Mouse (Mus musculus): Measurements from ENCODE around the gene Zzz3. TPM values are rescaled to one million over a fixed set of nuclear protein-coding genes. Genes with fewer than 3 reads are reported as not detected.
"Not testable (repeated sequence)": the region's sequence is repeated elsewhere in the genome, so short reads cannot be mapped to it uniquely, and the experiment has no call there.

Zzz3 gene
- polyA plus RNA-seq, 1 experiment from 2014 or later, result 29.7 TPM

DNA sequence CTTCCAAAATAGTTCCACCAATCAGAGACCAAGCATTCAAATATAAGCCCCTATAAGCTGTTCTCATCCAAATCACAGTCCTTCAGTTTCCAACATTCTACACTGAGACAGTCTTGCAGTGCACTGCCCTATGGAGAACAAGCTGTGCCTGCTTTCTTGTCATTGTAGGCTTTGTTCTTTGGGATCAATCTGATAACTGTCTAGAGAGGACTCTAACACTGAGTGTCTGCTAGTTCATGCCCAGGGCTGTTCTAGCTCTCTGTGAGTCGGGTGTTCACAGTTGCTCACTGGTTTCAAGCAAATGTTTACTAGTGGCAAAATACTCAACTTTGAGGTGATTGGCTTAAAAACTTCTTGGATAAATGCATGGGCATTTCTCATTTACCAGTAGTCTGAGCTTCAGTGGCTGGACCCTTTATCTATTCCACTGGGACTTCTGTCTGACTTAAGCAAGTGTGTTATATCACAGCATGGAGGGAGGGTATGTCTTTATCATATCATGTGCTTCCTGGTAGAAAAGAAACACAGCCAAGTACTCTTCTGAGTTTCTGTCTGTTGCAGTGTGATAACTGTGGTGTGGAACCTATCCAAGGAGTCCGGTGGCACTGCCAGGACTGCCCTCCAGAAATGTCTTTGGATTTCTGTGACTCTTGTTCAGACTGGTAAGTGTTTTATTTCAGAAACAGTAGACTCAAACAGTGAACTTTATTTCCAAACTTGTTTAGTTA, 62.2 kb downstream of the Zzz3 start:
- Histone ChIP-seq H3K9me3 (no peaks in the 10 kb centered on the region), H3K4me1 (replicated peaks) (no peaks in the 10 kb centered on the region), H3K36me3 (peaks cover 65% of the 10 kb centered on the region), H3K4me2 (no peak overlapping the region), H3K27me3 (no peaks in the 10 kb centered on the region), H3K4me3 (no peak overlapping the region), H3K9ac (no peak overlapping the region), H3K27ac (replicated peaks) (no peak overlapping the region)
- WGBS, result 94% methylated on average over 2 of the region's 2 CpGs
- no peak for ATAC-seq (ENCODE audit: low read depth)

DNA sequence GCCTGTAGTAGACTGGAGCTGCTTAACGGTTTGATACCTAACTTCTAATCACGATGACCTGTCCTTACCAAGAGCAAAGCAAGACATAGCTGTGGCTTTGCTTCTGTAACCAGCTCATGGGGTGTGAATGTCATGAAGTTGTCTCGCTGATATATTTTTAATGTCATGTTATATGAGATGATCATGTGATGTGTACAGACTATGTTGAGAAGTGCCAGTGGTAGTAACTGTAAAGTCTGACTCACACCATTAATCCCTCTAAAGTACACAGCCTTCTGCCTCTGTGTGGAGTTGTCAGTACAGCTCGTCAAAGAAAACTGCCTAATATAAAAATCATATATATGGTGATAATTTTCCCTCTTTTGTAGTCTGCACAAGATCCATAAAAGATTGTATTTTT, 63.6 kb downstream of the Zzz3 start:
- H3K9ac ChIP-seq, result not testable (repeated sequence)
- H3K36me3 ChIP-seq, result peaks cover 63% of the 10 kb centered on the region

DNA sequence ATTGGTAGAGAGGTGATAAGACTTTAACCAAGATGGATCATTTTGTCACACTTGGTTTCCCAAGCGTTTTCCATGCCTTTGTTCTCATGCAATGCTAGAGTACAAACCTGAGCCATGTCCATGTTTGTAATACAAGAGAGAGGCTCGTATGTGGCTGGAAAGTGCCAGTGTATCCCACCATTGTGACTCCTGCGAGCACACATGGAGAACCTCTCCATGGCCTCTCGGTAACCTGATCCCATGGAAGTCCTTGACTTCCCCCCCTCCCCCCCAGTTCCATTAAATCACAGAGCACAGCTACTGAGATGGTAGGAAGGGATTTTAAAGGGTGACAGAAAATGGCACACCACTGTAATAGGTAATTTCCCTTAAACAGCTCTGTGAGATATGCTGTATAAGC, 65.5 kb downstream of the Zzz3 start:
- Histone ChIP-seq H3K4me3 (no peak overlapping the region), H3K27me3 (no peaks in the 10 kb centered on the region), H3K9me3 (no peaks in the 10 kb centered on the region), H3K4me1 (replicated peaks) (no peaks in the 10 kb centered on the region), H3K4me2 (no peak overlapping the region), H3K9ac (no peak overlapping the region), H3K36me3 (peaks cover 47% of the 10 kb centered on the region), H3K27ac (replicated peaks) (no peak overlapping the region)
- WGBS, result 55% methylated on average over 4 of the region's 4 CpGs
- ATAC-seq (ENCODE audit: low read depth), result no peak

More for the DNA sequence above, 63.6 kb downstream of the Zzz3 start:
- not testable (repeated sequence) for H3K9me3 ChIP-seq; H3K4me2 ChIP-seq; H3K27me3 ChIP-seq; H3K27ac ChIP-seq (replicated peaks); H3K4me1 ChIP-seq (replicated peaks); H3K4me3 ChIP-seq; ATAC-seq (ENCODE audit: low read depth)
- 91% methylated on average over 4 of the region's 4 CpGs for WGBS

DNA sequence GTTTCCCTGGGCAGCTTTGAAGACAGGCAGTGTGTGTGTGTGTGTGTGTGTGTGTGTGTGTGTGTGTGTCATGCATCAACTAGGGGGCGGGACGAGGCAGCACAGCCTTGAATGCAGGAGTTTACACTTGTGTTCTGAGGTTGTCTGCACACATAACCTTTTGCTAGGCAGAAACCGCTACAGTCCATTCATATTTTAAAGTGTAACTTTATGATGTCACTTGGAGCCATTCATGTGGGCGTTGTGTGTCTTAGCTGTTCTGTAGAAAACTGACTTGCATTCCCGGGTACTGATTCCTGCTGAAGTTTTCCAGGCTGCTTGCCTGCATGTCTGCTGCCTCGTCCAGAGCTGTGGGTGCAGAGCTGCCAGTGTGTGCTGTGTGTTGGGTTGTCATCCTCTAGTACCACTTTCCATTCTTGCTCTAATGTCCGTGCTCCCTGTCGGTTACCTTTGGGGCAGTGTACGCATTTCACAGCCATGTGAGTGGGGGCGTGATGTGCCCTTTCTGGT, 66.8 kb downstream of the Zzz3 start:
- ATAC-seq (ENCODE audit: low read depth), result no peak
- Histone ChIP-seq H3K4me1 (replicated peaks) (no peaks in the 10 kb centered on the region), H3K9me3 (no peaks in the 10 kb centered on the region), H3K36me3 (peaks cover 35% of the 10 kb centered on the region), H3K27ac (replicated peaks) (no peak overlapping the region), H3K4me2 (no peak overlapping the region), H3K9ac (no peak overlapping the region), H3K27me3 (no peaks in the 10 kb centered on the region), H3K4me3 (no peak overlapping the region)
- 89% methylated on average over 10 of the region's 10 CpGs for WGBS

DNA sequence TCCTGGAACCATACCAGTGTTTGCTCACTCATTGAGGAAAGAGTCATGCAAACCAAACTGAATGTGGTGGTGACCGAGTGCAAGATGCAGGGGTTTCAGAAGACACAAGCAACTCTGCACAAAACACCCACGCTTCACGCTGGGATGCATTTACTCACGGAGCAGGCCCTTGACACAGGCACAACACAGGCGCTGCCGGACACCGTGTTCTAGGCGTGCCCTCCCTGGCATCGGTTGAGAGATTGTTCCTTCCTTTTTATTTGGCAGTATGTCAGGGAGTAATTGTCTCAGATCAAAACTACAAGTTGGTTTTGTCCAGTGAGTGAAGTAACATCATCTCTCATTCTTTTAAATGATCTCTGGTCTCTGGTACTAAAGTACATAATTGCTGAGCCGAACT, 67.6 kb downstream of the Zzz3 start:
- H3K27me3 ChIP-seq, result no peaks in the 10 kb centered on the region
- H3K36me3 ChIP-seq, result peaks cover 28% of the 10 kb centered on the region
- H3K9ac ChIP-seq, result no peak overlapping the region
- no peak overlapping the region for H3K4me3 ChIP-seq
- no peak overlapping the region for H3K4me2 ChIP-seq
- H3K27ac ChIP-seq (replicated peaks), result no peak overlapping the region
- ATAC-seq (ENCODE audit: low read depth), result no peak
- no peaks in the 10 kb centered on the region for H3K4me1 ChIP-seq (replicated peaks)
- WGBS, result 94% methylated on average over 10 of the region's 10 CpGs
- no peaks in the 10 kb centered on the region for H3K9me3 ChIP-seq

DNA sequence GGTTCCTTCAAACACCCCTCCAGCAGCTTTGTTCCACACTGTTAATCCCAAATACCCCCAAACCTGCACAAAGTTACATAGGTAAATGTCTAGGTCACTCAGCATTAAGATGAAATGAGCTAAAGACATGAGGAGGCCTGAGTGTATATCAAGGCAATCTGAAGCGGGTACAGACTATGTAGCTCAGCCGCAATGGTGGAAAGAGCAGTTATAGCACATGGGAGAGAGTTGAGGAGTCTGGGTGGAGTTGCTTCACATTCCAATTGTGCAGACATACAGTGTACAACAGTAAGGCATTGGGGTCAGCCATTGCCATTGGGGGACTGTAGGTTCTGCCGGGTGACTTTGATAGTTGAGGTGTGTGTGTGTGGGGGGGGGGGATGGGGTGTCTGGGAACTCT, 69.2 kb downstream of the Zzz3 start:
- Histone ChIP-seq H3K4me3 (no peak overlapping the region), H3K4me1 (replicated peaks) (no peaks in the 10 kb centered on the region), H3K4me2 (no peak overlapping the region), H3K27me3 (no peaks in the 10 kb centered on the region), H3K9me3 (no peaks in the 10 kb centered on the region), H3K36me3 (peaks cover 17% of the 10 kb centered on the region; the same call in 1 of the 2 replicates), H3K9ac (no peak overlapping the region), H3K27ac (replicated peaks) (no peak overlapping the region)
- 95% methylated on average over 3 of the region's 3 CpGs for WGBS
- no peak for ATAC-seq (ENCODE audit: low read depth)

DNA sequence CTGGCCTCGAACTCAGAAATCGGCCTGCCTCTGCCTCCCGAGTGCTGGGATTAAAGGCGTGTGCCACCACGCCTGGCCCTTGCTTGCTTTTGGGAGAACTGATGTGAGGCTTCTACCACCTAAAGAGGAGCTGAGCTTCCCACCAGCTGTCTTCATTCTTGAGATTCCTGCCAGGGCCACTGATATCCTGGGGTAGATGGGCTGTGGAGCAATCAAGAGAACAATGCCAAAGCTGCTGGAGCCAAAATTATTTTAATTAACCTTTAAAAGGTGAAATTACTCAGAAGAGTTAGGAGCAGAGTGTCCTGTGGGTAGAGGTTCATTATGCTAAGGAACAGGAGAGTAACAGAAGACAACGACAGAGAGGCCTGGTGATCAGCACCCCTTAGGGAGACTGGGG, 70.1 kb downstream of the Zzz3 start:
- H3K36me3 ChIP-seq, result peaks cover 14% of the 10 kb centered on the region; the same call in 1 of the 2 replicates
- no peak overlapping the region for H3K9ac ChIP-seq
- no peaks in the 10 kb centered on the region for H3K27me3 ChIP-seq
- ATAC-seq (ENCODE audit: low read depth), result no peak
- no peaks in the 10 kb centered on the region for H3K9me3 ChIP-seq
- WGBS, result 85% methylated on average over 6 of the region's 6 CpGs
- H3K27ac ChIP-seq (replicated peaks), result no peak overlapping the region
- H3K4me3 ChIP-seq, result no peak overlapping the region
- H3K4me1 ChIP-seq (replicated peaks), result no peaks in the 10 kb centered on the region
- no peak overlapping the region for H3K4me2 ChIP-seq

DNA sequence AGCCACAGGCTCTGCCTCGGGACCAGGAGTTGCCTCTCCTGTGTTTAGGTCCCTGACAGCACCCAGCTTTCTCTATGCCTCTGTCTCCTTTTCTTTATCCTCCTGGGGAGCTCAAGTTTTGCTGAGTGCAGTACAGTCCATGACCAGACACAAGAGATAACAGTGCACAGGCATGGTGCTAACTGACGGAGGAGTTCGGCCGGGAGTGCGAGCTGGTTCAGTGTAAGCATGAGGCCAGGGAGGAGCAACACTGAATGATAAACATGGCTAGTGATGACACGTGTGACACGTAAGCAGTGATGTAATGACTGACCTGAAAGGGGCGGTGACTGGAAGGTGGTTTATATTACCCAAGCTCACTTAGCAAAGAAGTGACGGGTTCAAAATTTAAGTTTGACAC, 71.6 kb downstream of the Zzz3 start:
- ATAC-seq (ENCODE audit: low read depth), result no peak
- Histone ChIP-seq H3K4me2 (no peak overlapping the region), H3K4me1 (replicated peaks) (no peaks in the 10 kb centered on the region), H3K9ac (no peak overlapping the region), H3K4me3 (no peak overlapping the region), H3K27ac (replicated peaks) (no peak overlapping the region), H3K36me3 (peaks cover 6% of the 10 kb centered on the region; the same call in 1 of the 2 replicates), H3K27me3 (no peaks in the 10 kb centered on the region), H3K9me3 (no peaks in the 10 kb centered on the region)
- 93% methylated on average over 9 of the region's 9 CpGs for WGBS

DNA sequence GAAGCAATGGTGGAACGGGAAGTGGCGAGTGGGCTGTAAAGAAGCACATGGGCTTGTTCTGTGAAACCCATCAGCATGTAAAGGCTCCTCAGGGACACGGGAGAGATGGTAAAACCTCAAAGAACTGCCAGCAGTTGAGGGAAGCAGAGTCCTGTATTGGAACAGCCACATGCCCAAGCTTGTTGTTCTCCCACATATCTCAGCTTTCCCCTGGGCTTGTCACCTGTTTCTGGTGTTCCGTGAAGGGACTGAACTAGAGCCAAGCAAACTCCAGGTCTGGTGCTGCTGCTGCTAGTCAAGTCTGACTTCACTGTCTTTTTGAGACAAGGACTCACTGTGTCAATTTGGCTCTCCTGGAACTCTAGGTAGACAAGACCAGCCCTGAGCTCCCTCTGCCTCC, 72.0 kb downstream of the Zzz3 start:
- H3K27ac ChIP-seq (replicated peaks), result no peak overlapping the region
- no peak for ATAC-seq (ENCODE audit: low read depth)
- H3K9me3 ChIP-seq, result no peaks in the 10 kb centered on the region
- H3K4me3 ChIP-seq, result no peak overlapping the region
- no peaks in the 10 kb centered on the region for H3K4me1 ChIP-seq (replicated peaks)
- no peak overlapping the region for H3K4me2 ChIP-seq
- WGBS, result 84% methylated on average over 4 of the region's 4 CpGs
- no peak overlapping the region for H3K9ac ChIP-seq
- H3K27me3 ChIP-seq, result no peaks in the 10 kb centered on the region
- peaks cover 4% of the 10 kb centered on the region; the same call in 1 of the 2 replicates for H3K36me3 ChIP-seq

DNA sequence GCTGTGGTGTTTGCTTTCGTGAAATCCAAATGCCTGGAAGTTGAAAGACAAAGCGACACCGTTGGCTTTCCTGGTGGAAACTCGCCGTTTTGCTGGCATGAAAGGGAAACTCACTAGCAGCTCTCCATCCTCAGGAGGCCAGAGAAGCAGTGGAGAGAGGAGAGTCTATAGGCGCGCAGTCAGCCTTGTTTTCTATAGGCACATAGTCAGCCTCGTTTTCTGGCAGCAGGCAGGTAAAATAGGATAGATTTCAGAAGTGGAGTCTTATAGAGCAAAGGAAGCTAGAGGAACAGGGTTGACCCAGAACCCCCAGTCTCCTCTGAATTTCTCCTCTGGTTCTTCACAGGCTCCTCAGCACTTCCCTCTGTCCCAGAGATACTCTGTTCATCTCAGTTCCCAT, 72.8 kb downstream of the Zzz3 start:
- Histone ChIP-seq H3K36me3 (0 out of 2 replicates have a peak, but pooled peaks cover 1% of the 10 kb centered on the region), H3K4me3 (no peak overlapping the region), H3K4me1 (replicated peaks) (no peaks in the 10 kb centered on the region), H3K27me3 (no peaks in the 10 kb centered on the region), H3K4me2 (no peak overlapping the region), H3K9ac (no peak overlapping the region), H3K27ac (replicated peaks) (no peak overlapping the region), H3K9me3 (no peaks in the 10 kb centered on the region)
- ATAC-seq (ENCODE audit: low read depth), result no peak
- 86% methylated on average over 8 of the region's 8 CpGs for WGBS

DNA sequence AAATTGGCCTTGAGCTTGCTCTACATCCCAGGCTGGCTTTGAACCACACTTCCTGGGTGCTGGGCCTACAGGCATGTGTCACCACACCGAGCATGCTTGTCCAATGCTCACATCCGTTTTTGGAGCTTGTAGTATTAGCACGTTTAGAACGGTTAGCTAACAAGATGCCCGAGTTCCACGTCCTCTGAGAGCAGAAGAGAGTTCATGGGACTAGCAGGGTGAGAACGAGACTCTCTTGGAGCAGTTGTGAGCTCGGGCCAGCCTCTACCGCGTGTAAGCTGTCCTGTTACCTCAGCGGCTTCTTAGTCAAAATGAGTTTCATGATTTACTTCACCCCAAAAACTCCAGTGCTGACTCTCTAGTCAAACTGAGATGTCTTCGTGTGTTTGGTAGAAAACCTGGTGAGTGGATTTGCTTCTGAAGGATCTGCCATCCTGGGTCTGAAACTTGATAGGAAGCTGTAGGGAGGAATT, 73.3 kb downstream of the Zzz3 start:
- 90% methylated on average over 12 of the region's 12 CpGs for WGBS

DNA sequence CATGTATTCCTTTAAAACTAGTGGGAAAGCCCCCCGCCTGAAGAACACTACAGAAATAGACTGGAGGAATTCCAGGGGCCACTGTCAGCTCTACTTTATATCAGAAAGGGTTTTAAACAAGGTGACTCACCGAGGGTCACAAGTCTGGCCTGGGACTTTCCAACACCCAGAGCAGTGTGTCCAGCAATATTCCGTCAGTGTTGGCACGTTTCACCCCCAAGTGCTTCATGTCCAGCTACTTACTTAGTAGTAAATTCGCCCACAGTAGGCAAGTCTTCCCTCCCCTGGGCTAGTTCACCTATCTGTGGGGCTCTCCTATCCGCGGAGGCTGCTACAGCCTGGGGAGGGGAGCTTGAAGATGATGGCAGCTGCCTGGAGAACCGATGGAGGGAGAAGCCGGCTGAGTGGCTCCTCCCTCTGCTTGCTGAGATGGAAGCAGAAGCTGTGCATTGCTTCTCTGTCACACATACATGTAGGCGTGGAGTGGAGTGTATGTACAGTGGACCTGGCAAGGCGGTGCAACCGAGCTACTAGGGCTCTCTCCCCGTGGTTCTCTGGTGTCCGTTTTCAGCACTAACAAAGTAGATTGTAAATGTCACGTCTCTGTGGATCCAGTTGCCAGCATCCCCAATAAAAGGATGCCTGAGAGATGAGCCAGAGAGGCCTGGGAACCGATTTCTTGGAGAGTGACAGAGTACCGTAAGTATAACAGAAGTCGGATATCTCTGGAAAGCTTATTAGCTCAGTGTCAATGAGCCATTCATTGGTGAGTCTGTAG, 74.3 kb downstream of the Zzz3 start:
- Histone ChIP-seq H3K4me2 (no peak overlapping the region), H3K27ac (replicated peaks) (no peak overlapping the region), H3K36me3 (no peaks in the 10 kb centered on the region), H3K27me3 (no peaks in the 10 kb centered on the region), H3K9me3 (no peaks in the 10 kb centered on the region), H3K4me1 (replicated peaks) (no peaks in the 10 kb centered on the region), H3K9ac (no peak overlapping the region), H3K4me3 (no peak overlapping the region)
- no peak for ATAC-seq (ENCODE audit: low read depth)
- 76% methylated on average over 18 of the region's 18 CpGs for whole genome bisulfite sequencing

More for the DNA sequence above, 73.3 kb downstream of the Zzz3 start:
- ATAC-seq (ENCODE audit: low read depth), result no peak
- no peak overlapping the region for H3K4me3 ChIP-seq
- H3K9ac ChIP-seq, result no peak overlapping the region
- no peaks in the 10 kb centered on the region for H3K9me3 ChIP-seq
- H3K4me2 ChIP-seq, result no peak overlapping the region
- H3K27ac ChIP-seq (replicated peaks), result no peak overlapping the region
- H3K27me3 ChIP-seq, result no peaks in the 10 kb centered on the region
- no peaks in the 10 kb centered on the region for H3K4me1 ChIP-seq (replicated peaks)
- no peaks in the 10 kb centered on the region for H3K36me3 ChIP-seq
